Mouse (Mus musculus) CH12.LX (cell line): ENCODE measurements at regions not wholly inside any gene's neighbourhood (a gene's known extent, or its start where the extent isn't known, plus 50 kb on each side); places are given as distances from the start of the nearest gene placed in this dataset.

Source experiments
- DNase-seq: peaks from one replicate; pipeline ENCODE4 v3.0.0-alpha.2; 2013; ENCODE audit errors: extremely low read depth
- H3K27ac ChIP-seq: 2 replicates; pipeline ENCODE4 v1.5.1; 2012; ENCODE audit warnings: low read depth, mild to moderate bottlenecking, control low read depth, moderate library complexity; ENCODE audit not compliant: insufficient read depth
- H3K27me3 ChIP-seq: replicated peaks from 2 replicates; pipeline ENCODE3; 2012; ENCODE audit warnings: inconsistent platforms
- H3K36me3 ChIP-seq, 2 experiments: replicated peaks in 1 of 2; 2 replicates each; pipeline versions ENCODE3 to v1.6.1; 2012; ENCODE audit warnings: inconsistent platforms in 1 of 2, low read length in 1 of 2, mild to moderate bottlenecking in 1 of 2, mixed read lengths in 1 of 2, moderate library complexity in 1 of 2; ENCODE audit not compliant: control insufficient read depth in 1 of 2, insufficient read depth in 1 of 2
- H3K4me1 ChIP-seq, 2 experiments: 2 replicates each; pipeline ENCODE4 v1.6.1; 2012; ENCODE audit warnings: inconsistent platforms in 1 of 2, moderate library complexity in 1 of 2; ENCODE audit not compliant: insufficient read depth in 2 of 2, control insufficient read depth in 1 of 2
- H3K4me2 ChIP-seq: 2 replicates; pipeline ENCODE4 v1.6.1; 2012; ENCODE audit warnings: low read depth, mild to moderate bottlenecking, control low read depth; ENCODE audit not compliant: poor library complexity, insufficient read depth, severe bottlenecking
- H3K4me3 ChIP-seq, 3 experiments: fragments of 150-350 bp in 1 of 3; sonication (generic) in 1 of 3; replicated peaks in 1 of 3; 2 replicates each; pipeline versions ENCODE3 to v1.5.1; 2011 to 2012; ENCODE audit warnings: low read depth in 2 of 3, low read length in 2 of 3, mild to moderate bottlenecking in 2 of 3, moderate library complexity in 2 of 3, control low read depth in 1 of 3, improper control_type of control experiment in 1 of 3, inconsistent platforms in 1 of 3, mixed read lengths in 1 of 3; ENCODE audit not compliant: poor library complexity in 1 of 3
- H3K79me2 ChIP-seq: replicated peaks from 2 replicates; pipeline ENCODE4 v1.6.1; 2012; ENCODE audit warnings: mild to moderate bottlenecking, moderate library complexity; ENCODE audit not compliant: control insufficient read depth, poor library complexity, insufficient read depth, severe bottlenecking; ENCODE audit errors: extremely low read depth
- H3K9ac ChIP-seq: 2 replicates; pipeline ENCODE4 v1.6.1; 2012; ENCODE audit warnings: low read depth, mild to moderate bottlenecking, control low read depth, moderate library complexity; ENCODE audit not compliant: insufficient read depth
- H3K9me3 ChIP-seq: replicated peaks from 2 replicates; pipeline ENCODE3; 2012; ENCODE audit warnings: low read length, inconsistent platforms, mixed read lengths
- BHLHE40 ChIP-seq: IDR thresholded peaks from 2 replicates; pipeline ENCODE4 v1.6.1; 2011; ENCODE audit warnings: mild to moderate bottlenecking, low read depth, low read length, improper control_type of control experiment
- CHD1 ChIP-seq: IDR thresholded peaks from 2 replicates; pipeline ENCODE4 v1.6.1; 2012; ENCODE audit warnings: low read depth, low read length, improper control_type of control experiment, inconsistent platforms
- CHD2 ChIP-seq: IDR thresholded peaks from 2 replicates; pipeline ENCODE4 v1.6.1; 2011; ENCODE audit warnings: low read length, improper control_type of control experiment
- CTCF ChIP-seq, 2 experiments: IDR thresholded peaks in 1 of 2; conservative IDR thresholded peaks in 1 of 2; 2 replicates each; pipeline ENCODE4 v1.5.1; 2011 to 2012; ENCODE audit warnings: low read depth in 2 of 2, low read length in 2 of 2, improper control_type of control experiment in 1 of 2, inconsistent platforms in 1 of 2, mild to moderate bottlenecking in 1 of 2, moderate library complexity in 1 of 2
- E2F4 ChIP-seq: IDR thresholded peaks from 2 replicates; pipeline ENCODE4 v1.6.1; 2011; ENCODE audit warnings: low read depth, low read length, improper control_type of control experiment; ENCODE audit not compliant: insufficient replicate concordance
- EP300 ChIP-seq: IDR thresholded peaks from 2 replicates; pipeline ENCODE4 v1.6.1; 2011; ENCODE audit warnings: low read length, improper control_type of control experiment
- HCFC1 ChIP-seq: IDR thresholded peaks from 2 replicates; pipeline ENCODE4 v1.6.1; 2012; ENCODE audit warnings: low read depth, mild to moderate bottlenecking, inconsistent platforms, low read length, improper control_type of control experiment
- IRF4 ChIP-seq: IDR thresholded peaks from 2 replicates; pipeline ENCODE4 v1.6.1; 2014; ENCODE audit warnings: low read depth, mild to moderate bottlenecking, inconsistent platforms, low read length, improper control_type of control experiment
- JUND ChIP-seq: conservative IDR thresholded peaks from 2 replicates; pipeline ENCODE4 v1.6.1; 2011; ENCODE audit warnings: low read depth, low read length, improper control_type of control experiment
- KAT2A ChIP-seq: IDR thresholded peaks from 2 replicates; pipeline ENCODE4 v1.6.1; 2012; ENCODE audit warnings: low read length, improper control_type of control experiment, inconsistent platforms; ENCODE audit not compliant: insufficient replicate concordance
- MAFK ChIP-seq: IDR thresholded peaks from 2 replicates; pipeline ENCODE4 v1.6.1; 2011; ENCODE audit warnings: low read length, improper control_type of control experiment; ENCODE audit not compliant: insufficient replicate concordance
- MAX ChIP-seq: IDR thresholded peaks from 2 replicates; pipeline ENCODE4 v1.6.1; 2011; ENCODE audit warnings: low read length, improper control_type of control experiment
- MEF2A ChIP-seq: IDR thresholded peaks from 2 replicates; pipeline ENCODE4 v1.6.1; 2014; ENCODE audit warnings: low read depth, mild to moderate bottlenecking, inconsistent platforms, low read length, improper control_type of control experiment, borderline replicate concordance
- NELFE ChIP-seq: IDR thresholded peaks from 2 replicates; pipeline ENCODE4 v1.6.1; 2011; ENCODE audit warnings: low read depth, low read length, improper control_type of control experiment
- NRF1 ChIP-seq: IDR thresholded peaks from 2 replicates; pipeline ENCODE4 v1.6.1; 2014; ENCODE audit warnings: low read depth, mild to moderate bottlenecking, inconsistent platforms, low read length, improper control_type of control experiment, moderate library complexity
- PAX5 ChIP-seq: IDR thresholded peaks from 2 replicates; pipeline ENCODE4 v1.6.1; 2012; ENCODE audit warnings: low read length, inconsistent platforms, mixed read lengths
- POLR2A ChIP-seq: IDR thresholded peaks from 2 replicates; pipeline ENCODE4 v1.6.1; 2011; ENCODE audit warnings: low read depth, mild to moderate bottlenecking, improper control_type of control experiment, low read length
- POLR2AphosphoS2 ChIP-seq: IDR thresholded peaks from 2 replicates; pipeline ENCODE4 v1.6.1; 2011; ENCODE audit warnings: low read depth, low read length, improper control_type of control experiment
- RAD21 ChIP-seq: IDR thresholded peaks from 2 replicates; pipeline ENCODE4 v1.6.1; 2011; ENCODE audit warnings: low read depth, mild to moderate bottlenecking, low read length, improper control_type of control experiment, moderate library complexity
- RCOR1 ChIP-seq: conservative IDR thresholded peaks from 2 replicates; pipeline ENCODE4 v1.6.1; 2012; ENCODE audit warnings: low read depth, mild to moderate bottlenecking, inconsistent platforms, low read length, improper control_type of control experiment
- SIN3A ChIP-seq: IDR thresholded peaks from 2 replicates; pipeline ENCODE4 v1.6.1; 2012; ENCODE audit warnings: low read length, improper control_type of control experiment, inconsistent platforms
- SMC3 ChIP-seq: IDR thresholded peaks from 2 replicates; pipeline ENCODE4 v1.6.1; 2011; ENCODE audit warnings: low read depth, low read length, improper control_type of control experiment
- TCF12 ChIP-seq: IDR thresholded peaks from 2 replicates; pipeline ENCODE4 v1.6.1; 2014; ENCODE audit warnings: low read depth, mild to moderate bottlenecking, inconsistent platforms, low read length, improper control_type of control experiment
- ZC3H11A ChIP-seq: IDR thresholded peaks from 2 replicates; pipeline ENCODE4 v1.6.1; 2012; ENCODE audit warnings: low read depth, mild to moderate bottlenecking, inconsistent platforms, low read length, improper control_type of control experiment
- ZKSCAN1 ChIP-seq: IDR thresholded peaks from 2 replicates; pipeline ENCODE4 v1.6.1; 2012; ENCODE audit warnings: low read depth, inconsistent platforms, low read length, improper control_type of control experiment, borderline replicate concordance
- ZMIZ1 ChIP-seq: IDR thresholded peaks from 2 replicates; pipeline ENCODE4 v1.6.1; 2012; ENCODE audit warnings: low read depth, mild to moderate bottlenecking, inconsistent platforms, low read length, improper control_type of control experiment
- ZNF384 ChIP-seq: IDR thresholded peaks from 2 replicates; pipeline ENCODE4 v1.6.1; 2012; ENCODE audit warnings: low read depth, low read length, improper control_type of control experiment, inconsistent platforms
- dilution Hi-C: fragments of 300-500 bp; cut with MboI; formaldehyde crosslinking; loops from 2 replicates; pipeline ENCODE4 v1.14.3; 2020; ENCODE audit warnings: low sequenced_read_pairs; ENCODE audit not compliant: extremely low pct_unique_long_range_greater_than_20kb, extremely low pct_ligation_motif_present
- in situ Hi-C: fragments of 300-500 bp; cut with MboI; formaldehyde crosslinking; loops from 3 replicates; pipeline ENCODE4 v1.14.3; 2019; ENCODE audit warnings: low sequenced_read_pairs, low pct_ligation_motif_present, low pct_unique_long_range_greater_than_20kb, mixed read lengths

DNA sequence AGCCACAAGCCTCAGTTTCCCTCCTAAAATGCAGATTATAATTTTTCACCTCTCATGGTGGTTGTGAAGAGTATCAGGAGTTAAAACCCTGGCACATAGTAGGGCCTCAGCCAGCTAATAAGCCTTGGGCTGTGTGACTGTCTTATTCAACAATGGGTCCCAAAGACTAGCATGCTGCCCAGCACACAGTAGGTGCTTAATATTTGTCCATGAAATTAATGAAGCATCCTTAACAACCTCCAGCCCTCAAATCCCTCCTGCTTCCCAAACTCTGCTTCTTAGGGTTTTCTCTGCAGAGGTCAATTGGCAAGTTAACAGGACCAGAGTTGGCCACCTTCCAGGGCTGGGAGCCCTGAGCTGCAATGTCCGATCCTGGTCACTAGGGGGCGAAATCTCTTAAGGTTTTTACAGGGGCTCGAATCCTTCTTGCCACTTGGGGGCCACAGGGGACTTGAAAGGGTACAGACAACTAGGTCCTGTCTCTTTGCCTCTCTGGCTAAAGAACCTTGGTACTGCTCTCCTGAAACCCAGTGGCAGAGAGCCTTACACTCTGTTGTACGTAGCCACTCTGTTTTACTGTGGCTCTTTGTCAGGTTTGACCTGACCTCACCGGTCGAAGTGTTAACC is 81.6 kb upstream of the Nek6 start:
- TF ChIP-seq RAD21 (peak; percentile 92), NRF1 (0 out of 2 replicates have a peak, but pooled peaks have one; percentile 11), CTCF (conservative IDR thresholded peaks at IDR 0.05 in 1 of 2, IDR thresholded peaks at IDR 0.05 in 1 of 2; ENCODE audit: low read depth in 2 of 2, low read length in 2 of 2) (peak; percentile 96 to 99), SIN3A (0 out of 2 replicates have a peak, but pooled peaks have one; percentile 23), MAX (no peak), ZNF384 (no peak), SMC3 (peak; percentile 95), CHD2 (0 out of 2 replicates have a peak, but pooled peaks have one; percentile 19), MAFK (no peak), MEF2A (peak; percentile 33; the same call in 1 of the 2 replicates), RCOR1 (no peak), TCF12 (no peak), ZMIZ1 (no peak), NELFE (peak; percentile 68; the same call in 1 of the 2 replicates), CHD1 (no peak), EP300 (no peak), PAX5 (no peak), ZC3H11A (peak; percentile 84), HCFC1 (no peak)
- peaks cover 5% of the 10 kb centered on the region for H3K27me3 ChIP-seq
- no peak overlapping the region for H3K27ac ChIP-seq
- H3K36me3 ChIP-seq, result no peaks in the 10 kb centered on the region
- H3K4me1 ChIP-seq, result no peaks in the 10 kb centered on the region
- H3K9me3 ChIP-seq, result no peaks in the 10 kb centered on the region
- no peaks in the 10 kb centered on the region for H3K79me2 ChIP-seq
- DNase-seq, result peak; percentile 72
- H3K4me3 ChIP-seq, result no peak overlapping the region
- in situ Hi-C loops, result loop anchor here (5.0 kb wide), 1 partner anchor 162 kb away; no protein-coding TSS in a partner anchor
- dilution Hi-C loops, result no loop called here
- H3K4me2 ChIP-seq, result no peak overlapping the region
- H3K9ac ChIP-seq, result no peak overlapping the region

GRCm38 (mm10) chr2:38431546-38431945 is 79.9 kb upstream of the Nek6 start:
- no peaks in the 10 kb centered on the region for H3K9me3 ChIP-seq
- dilution Hi-C loops (no loop called here), in situ Hi-C loops (no loop called here)
- TF ChIP-seq BHLHE40, result no peak
- TF ChIP-seq ZC3H11A, result no peak
- TF ChIP-seq JUND, result no peak
- no peak for TF ChIP-seq HCFC1
- TF ChIP-seq POLR2AphosphoS2, result no peak
- no peak for TF ChIP-seq E2F4
- TF ChIP-seq IRF4, result no peak
- no peak for TF ChIP-seq POLR2A
- TF ChIP-seq ZMIZ1, result no peak
- no peak for TF ChIP-seq CTCF (conservative IDR thresholded peaks at IDR 0.05 in 1 of 2, IDR thresholded peaks at IDR 0.05 in 1 of 2; ENCODE audit: low read depth in 2 of 2, low read length in 2 of 2)
- TF ChIP-seq RAD21, result no peak
- no peak for TF ChIP-seq SMC3
- no peak for TF ChIP-seq KAT2A
- no peak for TF ChIP-seq SIN3A
- TF ChIP-seq ZKSCAN1, result no peak
- no peak for TF ChIP-seq TCF12
- no peak for TF ChIP-seq MAFK
- TF ChIP-seq EP300, result no peak
- no peak for TF ChIP-seq MEF2A
- no peak overlapping the region for H3K27ac ChIP-seq
- DNase-seq, result no peak
- H3K4me1 ChIP-seq, result peaks cover 0 to 4% of the 10 kb centered on the region in 2 experiments; a peak in 1 of 4 replicates
- H3K9ac ChIP-seq, result no peak overlapping the region
- H3K79me2 ChIP-seq, result no peaks in the 10 kb centered on the region
- peaks cover 5% of the 10 kb centered on the region for H3K27me3 ChIP-seq
- H3K36me3 ChIP-seq, result no peaks in the 10 kb centered on the region
- no peak overlapping the region for H3K4me3 ChIP-seq
- no peak overlapping the region for H3K4me2 ChIP-seq
